Mouse (Mus musculus): ENCODE data around the gene Mtch2. TPM values are rescaled to one million over a fixed set of nuclear protein-coding genes. Genes with fewer than 3 reads are reported as not detected.

Mtch2 gene
- 100 to 1,000 TPM; 106 to 107 TPM for total RNA-seq (2023)

DNA sequence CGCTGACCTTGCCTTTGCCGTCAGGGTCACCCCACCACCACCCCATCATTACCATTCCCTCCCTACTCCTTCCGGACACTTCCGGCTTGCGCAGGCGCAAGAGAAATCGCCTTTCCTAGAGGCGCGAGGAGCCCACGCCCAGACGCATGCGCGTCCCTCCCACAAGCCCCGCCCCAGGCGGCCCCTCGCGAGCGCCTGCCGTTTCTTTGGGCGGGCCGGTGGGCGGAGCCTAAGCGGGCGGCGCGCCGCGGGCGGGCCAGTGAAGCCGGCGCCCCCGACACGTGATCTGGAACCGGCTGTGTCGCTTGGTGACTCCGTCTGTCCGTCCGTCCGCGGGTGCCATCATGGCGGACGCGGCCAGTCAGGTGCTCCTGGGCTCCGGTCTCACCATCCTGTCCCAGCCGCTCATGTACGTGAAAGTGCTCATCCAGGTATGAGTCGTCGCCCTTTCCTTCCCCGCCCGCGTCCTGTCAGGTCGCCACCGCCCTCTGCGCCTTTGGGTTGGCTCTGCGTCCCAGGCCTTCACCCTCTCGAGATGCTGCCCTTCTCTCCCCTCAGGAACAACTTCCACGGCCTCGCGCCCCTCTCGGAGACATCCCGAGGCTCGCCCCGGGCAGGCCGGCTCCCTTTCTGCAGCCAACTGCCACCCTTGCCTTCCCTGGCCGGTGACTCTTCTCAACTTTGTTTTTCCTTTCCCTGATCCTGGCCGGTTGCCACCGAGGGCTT is at the start of gene Mtch2:
Gene Mtch2, plus strand, starts transcription at position 201 of the 726 bp plus-strand sequence.

GRCm38 (mm10) chr2:90885218-90886041 is 38.5 kb downstream of the Mtch2 start, which contains the start of gene C1qtnf4:
Gene C1qtnf4 (plus strand): TSS chr2:90885860.

DNA sequence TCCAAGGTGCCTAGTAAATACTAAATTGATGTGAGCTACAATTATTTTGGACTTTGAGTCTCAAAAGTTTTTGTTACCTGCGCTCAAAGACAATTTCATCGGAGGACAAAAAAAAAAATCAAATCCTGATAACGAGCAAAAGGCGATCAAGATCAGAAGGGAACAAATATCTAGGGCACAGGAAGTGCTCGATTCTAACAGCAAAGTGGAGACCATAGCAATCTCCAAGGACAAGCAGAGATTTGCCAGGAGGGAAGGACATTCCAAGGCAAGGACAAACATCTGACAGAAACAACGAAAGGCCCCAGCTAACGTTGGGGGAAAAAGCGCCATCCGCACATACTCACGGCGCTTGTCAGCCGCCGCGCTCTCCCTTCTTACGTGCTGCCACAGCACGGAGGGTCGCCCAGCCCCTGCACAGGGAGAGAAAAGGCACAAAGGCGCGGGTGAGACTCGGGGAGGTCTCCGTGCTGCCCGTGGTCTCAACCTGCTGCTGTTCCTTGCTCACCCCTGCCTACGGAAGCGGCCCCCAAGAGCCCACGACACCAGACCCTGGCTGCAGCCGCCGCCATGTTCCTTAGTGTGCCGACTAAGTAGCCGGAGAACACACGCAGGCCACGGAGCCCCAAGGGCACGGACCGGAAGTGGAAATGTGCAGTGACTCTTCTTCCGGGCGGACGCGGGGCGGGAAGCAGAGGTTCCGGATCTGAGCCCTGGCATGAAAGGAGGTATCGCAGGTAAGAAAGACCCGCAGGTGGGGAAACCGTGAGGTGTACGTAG is 57.3 kb downstream of the Mtch2 start, which contains the start of the genes Kbtbd4 and Ndufs3:
Gene Kbtbd4, plus strand, starts transcription at position 665 of the 780 bp plus-strand sequence.
Gene Ndufs3, minus strand, starts transcription at position 752 of the 780 bp plus-strand sequence.

Other genes with a start within 250 kb of the Mtch2 start
- gene Nup160, start 169.9 kb upstream of the Mtch2 start, total RNA-seq (2023) = 100 to 1,000 TPM; 112 to 133 TPM
- gene Fnbp4, start 101.8 kb upstream of the Mtch2 start, total RNA-seq (2023) = 100 to 1,000 TPM; 280 to 293 TPM
- not detected for gene Agbl2, start 64.4 kb upstream of the Mtch2 start, total RNA-seq (2023)
- gene C1qtnf4, start 38.7 kb downstream of the Mtch2 start, total RNA-seq (2023) = not detected
- gene Kbtbd4, start 57.6 kb downstream of the Mtch2 start, total RNA-seq (2023) = 10 to 100 TPM; 27.7 to 31.1 TPM
- gene Ndufs3, start 57.7 kb downstream of the Mtch2 start, total RNA-seq (2023) = 100 to 1,000 TPM; 142 to 154 TPM
- 100 to 1,000 TPM in 1 of 2 experiments, 10 to 100 TPM in 1; 97.6 to 115 TPM for gene Celf1, start 93.2 kb downstream of the Mtch2 start, total RNA-seq (2023)
- gene Rapsn, start 188.5 kb downstream of the Mtch2 start, total RNA-seq (2023) = under 1 TPM in 1 of 2 experiments, not detected in 1; 0.50 TPM
- 100 to 1,000 TPM; 106 to 137 TPM for gene Psmc3, start 206.9 kb downstream of the Mtch2 start, total RNA-seq (2023)
- 10 to 100 TPM; 22.8 to 29.1 TPM for gene Slc39a13, start 223.3 kb downstream of the Mtch2 start, total RNA-seq (2023)
- gene Spi1, start 235.2 kb downstream of the Mtch2 start, total RNA-seq (2023) = 100 to 1,000 TPM; 114 to 122 TPM